Mouse (Mus musculus) retina, adult 2 months (tissue): ENCODE measurements around the gene Bag6.

ENCODE experiments used
- DNase-seq: peaks from one replicate; pipeline ENCODE4 v3.0.0-alpha.2; 2012; ENCODE audit warnings: low read depth, low spot score

Bag6 gene

DNA sequence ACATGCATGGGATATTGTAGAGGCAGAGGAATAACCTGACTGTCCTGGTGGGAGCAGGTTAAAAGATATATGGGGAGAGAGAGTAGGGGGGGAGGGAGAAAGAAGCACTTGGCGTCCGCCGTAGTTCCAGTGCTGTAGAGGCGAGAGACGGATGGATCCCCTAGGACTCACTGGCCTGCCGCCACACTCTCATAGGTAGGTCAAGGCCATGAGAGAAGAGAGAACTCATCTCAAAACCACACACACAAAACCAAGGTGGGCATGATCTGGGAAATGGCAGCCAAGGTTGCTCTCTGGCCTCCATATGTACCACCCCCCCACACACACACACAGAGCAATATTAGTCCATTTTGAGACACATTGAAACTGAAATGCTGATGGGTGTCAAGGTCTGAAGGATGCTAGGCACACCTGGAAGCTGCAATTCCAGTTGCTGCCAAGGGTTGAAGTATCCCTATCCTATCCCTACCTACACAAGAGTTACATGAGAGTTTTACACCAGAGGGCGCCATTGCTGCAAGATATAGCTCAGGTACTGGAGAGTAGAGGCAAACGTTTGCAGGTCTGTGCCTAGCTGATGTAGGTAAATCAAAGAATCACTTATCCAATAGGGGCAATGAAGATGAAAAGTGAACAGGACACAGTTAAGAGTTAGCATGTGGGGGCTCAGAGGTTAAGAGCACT is 31.5 kb downstream of the Bag6 start:
- DNase-seq: peak; percentile 55

DNA sequence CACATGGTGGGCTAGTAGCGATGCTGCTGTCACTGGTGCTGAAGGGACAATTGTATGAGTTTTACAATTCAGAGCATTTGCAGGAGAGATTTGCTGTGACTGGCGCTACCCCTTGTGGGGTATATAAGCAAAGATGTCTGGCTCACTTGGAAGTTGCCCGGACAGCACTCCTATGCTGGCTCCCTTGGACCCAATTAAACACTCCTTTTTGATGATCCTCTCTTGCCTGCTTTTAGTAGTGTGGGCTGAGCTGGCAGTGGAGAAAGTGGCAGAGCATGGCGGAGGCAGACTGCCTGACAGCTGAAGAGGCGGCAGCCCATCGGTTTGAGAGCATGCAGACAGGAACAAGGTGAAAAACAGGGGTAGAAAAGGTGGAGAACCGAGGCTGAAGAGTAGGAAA is 32.8 kb downstream of the Bag6 start:
- DNase-seq: no peak

DNA sequence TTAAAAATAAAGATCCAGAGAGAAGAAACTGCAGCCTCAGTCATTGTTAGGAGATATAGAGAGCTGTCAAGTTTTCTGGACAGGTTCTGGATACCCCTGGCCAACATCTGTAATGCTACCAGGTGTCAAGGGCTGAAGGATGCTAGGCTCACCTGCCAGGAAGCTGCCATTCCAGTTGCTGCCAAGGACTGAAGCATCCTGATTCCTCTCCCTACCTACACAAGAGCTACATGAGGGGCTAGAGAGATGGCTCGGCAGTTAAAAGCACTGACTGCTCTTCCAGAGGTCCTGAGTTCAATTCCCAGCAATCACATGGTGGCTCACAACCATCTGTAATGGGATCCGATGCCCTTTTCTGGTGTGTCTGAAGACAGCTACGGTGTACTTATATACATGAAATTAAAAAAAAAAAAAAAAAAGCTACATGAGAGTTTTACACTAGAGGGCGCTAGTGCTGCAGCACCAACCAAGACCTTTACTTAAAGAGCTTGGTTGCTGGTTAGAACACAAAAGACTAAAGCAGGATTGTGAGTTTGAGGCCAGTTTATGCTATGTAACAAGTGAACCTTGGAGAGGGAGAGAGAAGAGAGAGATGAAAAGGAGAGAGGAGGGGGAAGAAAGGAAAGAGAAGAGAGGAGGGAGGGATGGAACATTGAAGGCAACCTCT is 33.7 kb downstream of the Bag6 start:
- peak; percentile 37 for DNase-seq

DNA sequence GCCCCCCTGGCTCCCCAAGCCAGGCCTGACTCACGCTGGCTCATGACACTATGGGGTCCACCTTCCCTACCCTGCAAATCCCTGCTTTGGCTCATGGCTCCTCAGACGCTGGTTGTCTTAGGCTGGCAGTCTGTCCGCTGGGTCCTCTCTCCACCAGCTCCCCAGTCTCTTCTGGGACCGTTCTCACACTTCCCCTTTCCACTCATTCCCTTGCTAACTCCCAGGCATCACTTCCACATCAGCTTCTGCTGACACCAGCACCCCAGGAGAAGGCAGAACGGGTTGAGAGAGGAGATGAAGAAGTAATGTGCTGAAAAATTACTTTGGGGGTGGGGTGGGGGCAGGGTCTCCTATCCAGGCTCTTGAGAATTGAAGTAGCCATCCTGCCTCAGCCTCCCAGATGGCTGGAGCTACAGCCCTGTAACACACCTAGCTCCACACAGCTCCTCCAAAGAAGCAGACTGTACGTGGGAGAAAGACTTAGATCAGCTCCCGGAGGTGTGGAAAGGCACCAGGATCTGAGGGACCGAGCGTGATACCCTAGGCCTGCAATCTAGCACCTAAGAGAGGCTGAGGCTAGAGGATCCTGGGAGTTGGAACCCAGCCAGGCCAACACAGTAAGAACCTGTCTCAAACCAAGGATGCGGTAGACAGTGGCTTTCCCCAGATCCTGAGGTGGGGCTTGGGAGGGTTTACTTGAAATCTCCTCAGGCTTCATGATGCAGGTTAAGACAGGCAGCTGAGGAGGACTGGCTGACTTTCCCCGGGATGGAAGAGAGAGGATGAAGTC is 37.7 kb downstream of the Bag6 start:
- DNase-seq: no peak

DNA sequence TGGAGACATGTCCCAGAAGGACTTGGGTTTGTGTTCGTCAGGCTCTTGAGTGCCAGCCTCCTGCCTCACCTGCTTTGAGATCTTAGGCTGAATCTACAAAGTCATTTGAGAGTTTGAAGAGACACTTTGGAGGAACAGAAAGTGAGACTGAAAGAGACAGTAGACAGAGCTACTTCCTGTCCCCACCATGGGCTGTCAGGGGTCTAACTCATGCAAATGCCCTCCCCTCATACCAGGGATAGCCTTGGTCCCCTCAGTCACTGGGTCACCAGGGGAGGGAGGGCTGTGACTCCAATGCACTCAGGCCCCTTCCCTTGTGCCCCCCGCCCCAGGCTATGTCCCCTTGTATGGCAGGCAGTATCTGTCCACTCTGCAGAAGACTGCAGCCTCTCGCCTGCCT is 38.4 kb downstream of the Bag6 start:
- DNase-seq: no peak

DNA sequence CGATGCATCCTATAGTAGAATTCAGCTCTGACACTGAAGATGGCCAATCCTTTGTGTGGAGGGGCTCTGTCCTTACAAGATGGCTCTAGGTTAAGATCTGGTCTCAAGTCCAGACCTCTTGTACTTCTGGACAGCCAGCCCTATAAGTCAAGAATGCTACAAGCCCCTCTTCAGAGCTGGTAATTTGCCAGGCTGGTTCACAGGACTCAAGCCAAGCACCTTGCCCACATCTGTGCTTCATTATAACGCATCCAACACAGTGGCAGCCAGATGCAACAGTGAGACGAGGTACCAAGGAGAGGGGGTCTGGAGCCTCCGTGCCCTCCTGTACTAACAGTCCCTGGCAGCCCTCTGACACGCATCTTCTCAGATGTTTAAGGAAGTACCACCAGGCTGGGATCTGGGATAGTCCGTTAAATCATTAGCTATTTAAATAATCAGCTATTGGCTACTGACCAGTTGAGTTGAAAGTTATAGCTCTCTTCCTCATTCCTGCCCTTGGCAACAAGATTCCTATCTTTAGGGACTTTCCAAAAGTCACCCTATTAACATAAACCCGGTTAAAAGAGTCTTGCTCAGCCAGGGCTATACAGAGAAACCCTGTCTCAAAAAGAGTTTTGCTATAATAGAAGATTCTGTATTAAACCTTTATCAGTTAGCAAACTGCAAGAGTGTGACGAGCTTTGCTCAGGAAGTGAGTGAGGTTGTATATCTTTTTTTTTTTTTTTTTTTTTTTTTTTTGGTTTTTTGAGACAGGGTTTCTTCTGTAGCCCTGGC is 39.4 kb downstream of the Bag6 start:
- no peak for DNase-seq

DNA sequence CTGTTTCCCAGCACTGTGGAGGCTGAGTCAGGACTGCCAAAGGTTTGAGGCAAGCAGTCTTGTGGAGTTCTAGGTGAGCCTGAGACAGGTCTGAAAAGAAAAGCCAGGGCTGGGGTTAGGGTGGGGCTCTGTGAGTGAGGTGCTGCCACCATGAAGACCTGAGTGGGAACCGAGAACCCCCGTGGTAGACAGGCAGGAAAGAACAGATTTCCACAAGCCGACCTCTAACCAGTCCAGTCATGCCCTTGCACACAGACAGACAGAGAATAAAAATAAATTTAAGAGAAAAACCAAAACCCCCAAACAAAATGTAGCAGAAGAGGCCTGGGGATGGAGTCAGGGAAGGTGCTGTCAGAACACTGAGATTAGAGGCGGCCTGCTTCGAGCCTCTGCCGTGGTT is 40.4 kb downstream of the Bag6 start:
- no peak for DNase-seq

DNA sequence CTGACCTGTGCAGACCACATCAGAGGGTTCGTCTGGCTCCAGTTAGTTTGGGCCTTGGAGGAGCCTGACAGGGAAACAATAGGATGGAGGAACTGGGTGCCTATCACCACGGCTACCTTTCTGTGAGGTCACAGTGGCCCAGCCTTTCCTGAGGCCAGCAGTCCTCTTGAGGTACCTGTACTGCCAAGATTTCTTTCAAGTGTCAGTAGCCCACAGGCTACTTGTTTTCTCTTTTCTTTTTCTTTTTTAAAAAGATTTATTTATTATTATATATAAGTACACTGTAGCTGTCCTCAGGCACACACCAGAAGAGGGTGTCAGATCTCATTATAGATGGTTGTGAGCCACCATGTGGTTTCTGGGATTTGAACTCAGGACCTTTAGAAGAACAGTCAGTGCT is 41.0 kb downstream of the Bag6 start, which contains the start of gene Aif1:
Aif1 (minus strand) TSS at position 101 of the 400 bp plus-strand sequence.
- no peak for DNase-seq

DNA sequence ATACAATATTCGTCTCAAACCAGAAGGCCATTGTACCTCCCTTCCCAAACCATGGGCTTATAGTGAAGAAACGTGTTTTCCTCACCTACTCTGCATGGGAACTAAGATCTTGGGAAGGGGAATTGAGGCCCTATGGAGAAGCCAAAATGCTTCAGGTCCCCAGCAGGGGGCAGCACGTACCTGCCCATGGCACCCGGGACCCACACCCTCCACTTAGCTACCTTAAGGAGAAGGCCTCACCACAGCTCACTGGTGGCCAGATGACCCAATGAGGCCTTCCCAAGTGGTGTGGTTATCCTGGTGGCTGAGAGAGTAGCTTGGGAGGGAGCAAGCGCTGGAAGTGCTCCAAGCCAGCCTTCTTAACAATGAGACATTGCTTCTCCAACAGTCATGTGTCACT is 43.5 kb downstream of the Bag6 start:
- DNase-seq: no peak

DNA sequence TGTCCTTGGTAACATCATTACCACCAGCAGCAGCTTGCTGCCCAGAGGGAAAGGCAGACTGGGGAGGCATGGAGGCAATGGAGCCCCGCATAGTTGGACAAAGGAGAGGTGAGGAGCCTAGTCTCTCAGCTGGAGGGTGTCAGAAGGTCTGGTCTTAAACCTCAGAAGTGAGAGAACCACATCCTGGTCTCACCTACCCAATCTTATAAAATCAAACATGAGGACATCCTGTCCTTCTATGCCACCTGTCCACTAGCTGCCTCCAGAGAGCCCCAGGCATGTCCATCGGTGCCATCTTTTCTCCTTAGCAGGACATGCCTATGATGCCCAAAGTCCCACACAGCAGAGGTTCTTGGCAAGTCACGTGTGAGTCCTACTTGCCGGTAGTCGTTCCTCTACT is 45.1 kb downstream of the Bag6 start:
- DNase-seq: no peak

DNA sequence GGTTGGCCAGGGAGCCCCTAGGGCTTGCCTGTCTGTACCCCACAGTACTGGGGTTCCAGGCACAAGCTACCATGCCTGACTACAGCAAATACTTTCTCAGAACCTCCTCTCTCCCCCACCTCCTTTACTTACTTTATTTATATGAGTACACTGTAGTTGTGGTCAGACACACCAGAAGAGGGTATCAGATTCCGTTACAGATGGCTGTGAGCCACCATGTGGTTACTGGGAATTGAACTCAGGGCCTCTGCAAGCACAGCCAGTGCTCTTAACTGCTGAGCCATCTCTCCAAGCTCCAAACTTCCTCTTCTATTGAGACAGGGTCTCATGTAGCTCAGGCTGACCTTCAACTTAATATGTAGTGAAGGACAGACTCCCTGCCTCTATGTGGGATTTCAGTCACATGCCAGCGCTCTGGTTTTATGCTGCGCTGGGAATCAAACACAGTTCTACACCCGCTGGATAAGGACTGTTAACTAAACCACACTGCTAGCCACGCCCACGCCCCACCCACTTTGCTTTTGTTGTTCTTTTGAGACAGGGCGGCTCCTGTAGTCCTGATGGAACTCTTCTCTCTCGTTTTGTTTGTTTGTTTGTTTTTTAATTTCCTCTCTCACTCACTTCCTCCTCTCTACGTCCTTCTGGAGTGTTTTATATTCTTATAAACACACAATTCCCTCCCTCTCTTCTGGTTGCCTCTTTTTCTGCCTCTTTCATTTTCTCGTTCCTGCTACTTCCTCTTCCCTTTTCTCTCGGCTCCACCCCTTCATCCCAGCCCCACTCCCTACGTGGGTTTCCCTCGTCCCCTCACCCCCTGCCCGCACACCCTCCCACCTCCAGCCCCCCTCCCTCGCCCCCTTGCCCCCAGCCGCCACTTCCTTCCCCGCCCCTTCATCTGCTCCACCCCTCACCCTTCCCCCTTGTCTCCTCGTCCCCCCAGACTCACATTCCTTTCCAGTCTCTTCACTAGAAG is 50.9 kb downstream of the Bag6 start:
- no peak for DNase-seq

DNA sequence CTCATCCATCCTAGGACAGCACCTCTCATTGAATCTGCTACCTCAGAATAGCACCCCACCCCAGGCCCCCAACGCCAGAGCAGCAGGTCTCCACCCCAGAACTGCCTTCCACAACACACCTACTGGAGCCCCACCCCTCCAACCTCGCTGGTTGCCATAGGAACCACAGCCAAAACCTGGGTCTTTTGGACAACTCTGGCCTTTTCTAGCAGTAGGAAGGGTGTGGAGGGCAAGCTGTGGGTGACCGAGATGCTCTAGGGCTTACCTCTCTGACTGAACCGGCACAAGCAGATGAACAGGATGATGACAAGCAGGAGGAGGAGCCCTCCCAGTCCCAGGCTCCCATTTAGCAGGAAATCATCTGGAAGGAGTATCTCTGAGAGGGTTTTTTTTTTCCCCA is 51.7 kb downstream of the Bag6 start:
- no peak for DNase-seq

DNA sequence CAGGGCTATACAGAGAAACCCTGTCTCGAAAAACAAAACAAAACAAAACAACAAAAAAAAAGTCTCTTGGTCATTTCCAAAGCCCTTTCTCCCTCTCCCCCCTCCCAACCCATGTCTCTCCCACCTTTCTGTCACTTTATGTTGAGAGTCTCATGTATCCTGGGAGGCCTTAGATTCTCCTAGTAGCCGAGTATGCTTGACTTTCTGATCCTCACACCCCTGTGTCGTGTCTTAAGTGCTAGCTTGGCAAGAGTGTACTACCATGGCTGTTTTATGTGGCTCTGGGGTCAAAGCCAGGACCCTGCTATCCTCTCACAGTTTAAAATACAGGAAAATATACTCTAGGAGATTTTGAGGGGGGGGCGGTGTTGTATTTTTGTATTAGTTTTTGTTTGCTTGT is 52.4 kb downstream of the Bag6 start:
- no peak for DNase-seq

DNA sequence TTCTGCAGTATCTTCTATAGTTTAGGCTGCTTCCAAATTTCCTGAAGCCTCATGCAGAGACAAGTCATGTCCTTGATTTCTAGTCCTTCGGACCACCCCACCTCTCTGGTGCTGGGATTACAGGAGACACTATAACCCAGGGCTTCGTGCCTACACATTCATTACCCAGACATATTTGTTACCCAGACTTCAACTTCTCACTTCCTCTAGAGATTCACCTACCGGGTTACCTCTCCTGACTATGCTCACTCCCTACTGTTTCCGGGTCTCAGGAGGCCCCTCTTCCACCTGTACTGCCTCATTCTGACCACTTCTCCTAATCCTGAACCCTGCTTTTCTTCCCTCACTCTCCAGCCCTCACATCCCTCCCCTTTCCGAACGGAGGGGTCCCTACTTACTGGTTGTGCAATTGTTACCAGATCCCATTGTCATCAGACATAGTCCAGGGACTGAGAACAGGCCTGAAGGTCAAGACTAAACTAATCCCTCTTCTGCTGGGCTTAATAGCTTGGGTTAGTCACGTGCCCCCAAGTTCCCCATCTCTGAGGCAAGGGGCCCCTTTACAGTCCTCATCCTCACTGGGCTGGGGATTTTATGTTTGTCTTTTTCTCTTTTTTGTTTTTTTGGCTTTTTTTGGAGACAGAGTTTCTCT is 53.1 kb downstream of the Bag6 start, which contains the start of gene Lst1:
Lst1 (minus strand) TSS at position 481 of the 652 bp plus-strand sequence.
- no peak for DNase-seq

DNA sequence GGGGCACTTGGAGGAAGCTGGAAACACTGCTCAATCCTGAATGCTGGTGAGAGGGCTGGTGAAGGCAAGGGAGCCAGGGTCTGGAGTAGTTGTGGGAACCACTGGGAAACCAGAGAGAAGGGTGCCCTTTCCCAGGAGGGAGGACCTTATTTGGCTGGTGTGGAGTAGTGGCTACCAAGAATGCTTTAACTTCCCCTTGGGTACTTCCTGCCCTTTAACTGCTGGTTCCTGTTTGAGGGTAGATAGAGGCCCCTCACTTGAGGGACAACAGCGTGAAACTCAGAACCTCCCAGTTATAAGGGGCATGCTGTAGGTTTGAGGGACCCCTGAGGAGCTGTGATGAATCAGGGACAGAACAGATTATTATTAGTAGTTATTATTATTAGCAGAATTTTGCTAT is 54.2 kb downstream of the Bag6 start:
- no peak for DNase-seq

DNA sequence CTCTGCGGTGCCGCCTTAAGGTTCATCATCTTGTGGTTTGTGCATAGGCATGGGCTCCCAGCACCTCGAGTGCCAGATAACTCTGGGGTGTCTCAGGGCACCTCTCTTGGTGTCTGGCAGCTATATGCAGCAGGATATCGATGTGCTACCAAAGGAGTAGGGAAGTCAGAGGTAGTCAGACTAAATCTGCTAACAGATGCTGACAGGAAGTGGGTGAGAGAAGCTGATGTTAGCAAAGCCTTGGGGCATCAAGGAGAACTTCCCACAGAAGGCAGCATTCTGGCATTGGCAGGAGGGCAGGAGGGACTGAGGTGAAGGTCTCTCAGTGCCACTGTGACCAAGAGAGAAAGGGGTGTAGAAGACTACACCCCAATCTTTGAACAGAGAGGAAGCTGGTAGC is 55.1 kb downstream of the Bag6 start:
- DNase-seq: no peak

DNA sequence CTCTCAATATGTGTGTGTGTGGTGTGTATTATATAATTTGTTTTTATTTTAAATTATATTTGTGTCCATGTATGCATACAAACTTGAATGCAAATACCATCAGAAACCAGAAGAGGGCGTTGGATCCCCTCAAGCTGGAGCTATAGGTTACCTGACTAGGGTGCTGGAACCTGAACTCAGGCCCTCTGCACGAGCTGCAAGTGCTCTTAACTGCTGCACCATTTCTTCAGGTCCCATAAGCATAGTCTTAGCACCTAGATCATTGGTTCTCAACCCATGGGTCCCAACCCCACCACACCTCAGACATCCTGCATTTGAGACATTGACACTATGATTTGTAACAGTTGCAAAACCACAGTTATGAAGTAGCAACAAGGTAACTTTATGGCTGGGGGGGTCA is 56.7 kb downstream of the Bag6 start:
- DNase-seq: no peak

DNA sequence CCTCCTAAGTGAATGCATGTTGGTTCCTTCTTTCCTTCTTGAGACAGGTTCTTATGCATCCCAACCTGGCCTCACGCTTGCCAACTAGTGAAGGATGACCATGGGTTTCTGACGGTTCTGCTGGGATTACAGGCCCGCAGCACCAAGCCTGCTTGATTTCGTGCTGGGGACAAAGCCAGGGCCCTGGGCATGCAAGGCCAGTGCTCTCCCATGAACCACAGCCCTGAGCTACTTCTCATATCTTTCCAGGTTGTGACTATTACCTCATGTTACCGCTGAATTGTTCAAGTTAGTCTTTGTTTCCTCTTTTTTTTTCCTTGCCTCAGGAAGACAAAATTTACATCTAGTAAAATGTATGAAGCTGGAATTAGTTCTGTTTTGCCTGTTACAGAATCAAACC is 57.9 kb downstream of the Bag6 start:
- DNase-seq: no peak

DNA sequence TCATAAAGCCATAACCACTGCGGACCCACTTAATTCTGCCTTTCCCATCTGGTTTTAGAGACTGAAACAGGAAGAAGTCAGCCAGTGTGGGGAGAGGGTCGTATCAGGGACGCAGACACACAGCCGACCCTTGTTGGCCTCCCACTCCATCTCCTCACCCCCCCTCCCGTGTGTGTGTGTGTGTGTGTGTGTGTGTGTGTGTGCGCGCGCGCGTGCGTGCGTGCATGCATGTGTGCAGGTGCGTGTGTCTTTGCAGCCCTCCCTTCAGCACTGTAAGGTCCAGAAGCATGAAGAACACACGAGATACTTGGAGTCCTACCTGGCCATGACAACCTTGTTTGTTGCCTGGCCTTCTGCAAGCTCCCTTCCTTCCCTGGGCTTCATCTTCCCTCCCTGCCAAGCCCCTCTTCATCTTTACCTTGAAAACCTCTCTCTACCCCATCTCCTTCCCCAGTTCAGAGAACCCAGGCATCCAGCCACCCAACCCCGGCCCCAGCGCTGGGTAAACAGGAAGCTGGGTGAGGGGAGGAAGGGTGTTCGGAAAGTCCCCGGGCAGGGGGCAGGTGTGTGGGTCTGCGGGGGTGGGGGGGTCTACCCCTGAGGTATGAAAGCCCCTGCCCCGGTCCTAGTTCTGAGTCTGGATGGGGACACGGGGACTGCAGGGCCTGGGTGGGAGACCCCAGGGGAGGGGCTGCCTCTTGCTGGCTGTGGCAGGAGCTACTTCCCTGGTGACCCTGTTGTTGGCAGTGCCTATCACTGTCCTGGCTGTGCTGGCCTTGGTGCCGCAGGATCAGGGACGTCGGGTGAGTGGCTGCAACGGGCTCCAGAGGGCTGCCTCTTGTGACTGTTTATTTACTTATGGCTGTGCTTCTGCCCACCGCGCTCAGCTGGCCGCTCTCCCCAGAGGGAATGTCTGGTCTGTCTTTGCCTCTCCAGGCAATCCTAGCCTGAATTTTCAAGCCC is 59.2 kb downstream of the Bag6 start, which contains the start of gene Ltb:
Ltb (plus strand) TSS at position 559 of the 963 bp plus-strand sequence.
- no peak for DNase-seq
